Mouse (Mus musculus) midbrain, postnatal 0 days (tissue): ENCODE data around the gene Sdc4. TPM values are rescaled to one million over a fixed set of nuclear protein-coding genes. Genes with fewer than 3 reads are reported as not detected.
A peak's percentile ranks its signal among the peaks of the same experiment; 100 is the strongest.

Experiments
- ATAC-seq: fragments of 200-750 bp; cut with Nextera tagmentation; 2 replicates; pipeline ENCODE4 v1.8.0; 2017; ENCODE audit warnings: moderate number of reproducible peaks, mild to moderate bottlenecking, moderate TSS enrichment, moderate library complexity; ENCODE audit not compliant: low FRiP score
- DNase-seq: peaks from one replicate; pipeline ENCODE4 v3.0.0-alpha.2; 2015; ENCODE audit warnings: low spot score
- H3K27ac ChIP-seq: fragments of 300-500 bp; sonication (generic); 2 replicates; pipeline ENCODE4 v1.5.1; 2014; ENCODE audit warnings: low read depth, mild to moderate bottlenecking, low read length, mixed read lengths
- H3K27me3 ChIP-seq: fragments of 300-500 bp; sonication (generic); 2 replicates; pipeline ENCODE4 v1.6.1; 2014; ENCODE audit warnings: low read length, control low read depth, mixed read lengths; ENCODE audit not compliant: insufficient read depth
- H3K36me3 ChIP-seq: fragments of 300-500 bp; sonication (generic); 2 replicates; pipeline ENCODE4 v1.6.1; 2014; ENCODE audit warnings: low read length, control low read depth, mixed read lengths; ENCODE audit not compliant: insufficient read depth
- H3K4me1 ChIP-seq: fragments of 300-500 bp; sonication (generic); 2 replicates; pipeline ENCODE4 v1.6.1; 2014; ENCODE audit warnings: mild to moderate bottlenecking, control low read depth, antibody characterized with exemption, low read length, mixed read lengths; ENCODE audit not compliant: insufficient read depth
- H3K4me2 ChIP-seq: fragments of 300-500 bp; sonication (generic); 2 replicates; pipeline ENCODE4 v1.6.1; 2014; ENCODE audit warnings: low read depth, mild to moderate bottlenecking, low read length, mixed read lengths; ENCODE audit not compliant: poor library complexity, severe bottlenecking
- H3K4me3 ChIP-seq: fragments of 300-500 bp; sonication (generic); 2 replicates; pipeline ENCODE4 v1.5.1; 2014; ENCODE audit warnings: low read depth, mild to moderate bottlenecking, low read length, moderate library complexity
- H3K9ac ChIP-seq: fragments of 300-500 bp; sonication (generic); replicated peaks from 2 replicates; pipeline ENCODE4 v1.6.1; 2014; ENCODE audit warnings: mild to moderate bottlenecking, low read length, moderate library complexity, mixed read lengths; ENCODE audit not compliant: poor library complexity, severe bottlenecking
- H3K9me3 ChIP-seq: fragments of 300-500 bp; sonication (generic); 2 replicates; pipeline ENCODE4 v1.6.1; 2016; ENCODE audit warnings: low read length, control low read depth
- CTCF ChIP-seq: IDR thresholded peaks from 2 replicates; pipeline ENCODE4 v1.5.1; 2016; ENCODE audit warnings: antibody characterized with exemption, mild to moderate bottlenecking
- WGBS: fragments of 180-500 bp; shearing (Covaris S2); extraction: QIAGEN DNeasy Blood & Tissue Kit; methylation state at CpG from one replicate; pipeline ENCODE4 v1.1.7; 2014; 5-methylcytosine and 5-hydroxymethylcytosine counted together
- polyA plus RNA-seq: library from polyadenylated mRNA; unstranded; fragments of >200 nt; fragmentation: Nextera tagmentation; extraction: Ambion mirVana; gene quantifications from 2 replicates; pipeline ENCODE4 v1.2.1, GENCODE M21; 2015
- total RNA-seq: library from RNA; depleted of rRNA; stranded (reverse); fragments of >200 nt; gene quantifications from 2 replicates; pipeline ENCODE4 v1.2.3, GENCODE M21; 2014

The Sdc4 gene
- total and polyA plus RNA-seq, 2 experiments from 2014 or later, result 19.3 to 20.3 TPM

DNA sequence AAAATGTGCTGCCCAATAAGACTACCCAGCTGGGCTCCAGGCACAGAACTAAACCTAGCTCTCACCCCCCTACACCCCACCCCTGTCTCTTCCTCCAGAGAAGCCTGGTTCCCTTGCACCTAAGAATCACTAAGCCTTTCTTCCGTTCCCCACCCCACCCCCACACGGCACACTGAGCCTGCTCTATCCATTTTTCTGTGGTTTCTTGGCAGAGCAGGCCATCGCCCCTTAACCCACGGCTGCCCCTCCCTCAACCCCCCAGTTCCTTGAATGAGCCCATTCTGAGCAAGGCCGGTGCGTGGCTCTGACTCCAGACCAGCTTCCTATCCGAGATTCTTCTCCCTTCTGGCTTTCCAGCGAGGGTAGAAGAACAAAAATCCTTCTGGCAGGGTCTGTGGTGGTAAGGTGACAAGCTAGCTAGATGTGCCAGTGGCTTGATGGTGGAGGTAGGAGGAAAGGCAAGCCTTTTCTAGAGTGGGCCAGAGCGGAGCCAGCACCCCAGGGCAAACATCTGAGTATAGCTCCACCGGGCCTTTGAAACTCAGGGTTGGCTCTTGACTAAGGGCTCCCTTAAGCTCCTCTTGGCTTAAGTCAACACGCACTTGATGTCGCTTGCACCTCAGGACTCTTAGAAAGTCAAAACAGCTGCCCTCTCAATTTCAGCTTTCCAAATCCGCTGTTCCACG is 40.1 kb downstream of the Sdc4 start:
- no peak for TF ChIP-seq CTCF
- WGBS, result 10% methylated on average over 14 of the region's 14 CpGs
- Histone ChIP-seq H3K4me2 (no peak overlapping the region), H3K27ac (no peak overlapping the region), H3K36me3 (no peaks in the 10 kb centered on the region), H3K27me3 (peaks cover 86% of the 10 kb centered on the region), H3K9ac (no peak overlapping the region), H3K4me1 (no peaks in the 10 kb centered on the region; the same call in 1 of the 2 replicates), H3K9me3 (no peaks in the 10 kb centered on the region), H3K4me3 (no peak overlapping the region)
- no peak for ATAC-seq
- no peak for DNase-seq

DNA sequence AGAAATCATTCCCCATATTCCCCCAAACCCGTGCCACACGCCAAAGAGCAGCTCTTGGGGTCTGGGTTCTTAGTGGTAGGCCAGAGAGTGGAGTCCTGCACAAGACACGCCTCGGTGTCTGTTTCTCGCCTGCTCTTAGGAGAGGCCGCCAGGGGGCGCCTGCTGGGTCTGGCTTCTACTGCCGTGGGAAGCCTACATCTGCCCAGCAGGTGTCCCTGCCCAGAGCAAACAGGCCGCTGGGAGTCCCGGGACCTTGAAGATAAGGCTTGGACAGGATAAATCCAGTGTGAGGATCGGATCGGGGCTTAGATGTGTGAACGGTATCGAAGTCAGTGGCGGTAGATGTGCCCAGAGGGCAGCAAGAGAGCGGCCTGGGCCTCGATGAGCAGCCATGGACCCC is 40.8 kb downstream of the Sdc4 start, which contains the start of gene Rbpjl:
TSS of gene Rbpjl (plus strand) at position 236 of the 400 bp plus-strand sequence.
- no peak within 1 kb of the TSS for H3K4me2 ChIP-seq

DNA sequence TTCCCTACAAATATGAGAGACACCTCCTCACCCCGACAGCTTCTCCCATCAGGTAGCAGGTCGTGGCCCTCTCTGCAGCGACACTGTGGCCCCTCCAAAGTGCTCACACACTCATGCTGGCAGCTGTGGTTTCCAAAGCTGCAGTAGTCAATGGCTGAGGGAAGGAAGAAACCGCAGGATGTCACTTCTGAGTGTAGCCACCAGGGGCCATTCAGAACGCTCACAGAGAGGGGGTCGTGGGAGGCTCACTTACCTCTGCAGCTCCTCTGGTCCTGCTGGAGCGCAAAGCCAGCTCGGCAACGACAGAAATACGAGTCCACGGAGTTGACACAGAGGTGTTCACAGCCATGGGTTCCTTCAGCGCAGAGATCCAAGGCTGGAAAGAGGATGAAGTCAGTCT is 46.8 kb downstream of the Sdc4 start:
- no peak for DNase-seq
- H3K27ac ChIP-seq, result no peak overlapping the region
- WGBS, result 78% methylated on average over 12 of the region's 12 CpGs
- H3K4me2 ChIP-seq, result no peak overlapping the region
- H3K4me1 ChIP-seq, result no peaks in the 10 kb centered on the region
- TF ChIP-seq CTCF, result no peak
- H3K27me3 ChIP-seq, result peaks cover 35% of the 10 kb centered on the region
- H3K36me3 ChIP-seq, result no peaks in the 10 kb centered on the region
- no peak overlapping the region for H3K9ac ChIP-seq
- ATAC-seq, result no peak
- peaks cover 5% of the 10 kb centered on the region; the same call in 1 of the 2 replicates for H3K9me3 ChIP-seq
- H3K4me3 ChIP-seq, result no peak overlapping the region

More for the DNA sequence above, 40.8 kb downstream of the Sdc4 start, which contains the start of gene Rbpjl:
- WGBS, result 5% methylated on average over 16 of the region's 17 CpGs
- TF ChIP-seq CTCF, result peak; percentile 83
- DNase-seq (peak; percentile 77), ATAC-seq (no peak)
- Histone ChIP-seq H3K4me1 (no peaks in the 10 kb centered on the region; the same call in 1 of the 2 replicates), H3K27ac (no peak within 1 kb of the TSS), H3K36me3 (no peaks in the 10 kb centered on the region), H3K9ac (no peak within 1 kb of the TSS), H3K9me3 (no peaks in the 10 kb centered on the region), H3K27me3 (peaks cover 80% of the 10 kb centered on the region), H3K4me3 (no peak within 1 kb of the TSS)

DNA sequence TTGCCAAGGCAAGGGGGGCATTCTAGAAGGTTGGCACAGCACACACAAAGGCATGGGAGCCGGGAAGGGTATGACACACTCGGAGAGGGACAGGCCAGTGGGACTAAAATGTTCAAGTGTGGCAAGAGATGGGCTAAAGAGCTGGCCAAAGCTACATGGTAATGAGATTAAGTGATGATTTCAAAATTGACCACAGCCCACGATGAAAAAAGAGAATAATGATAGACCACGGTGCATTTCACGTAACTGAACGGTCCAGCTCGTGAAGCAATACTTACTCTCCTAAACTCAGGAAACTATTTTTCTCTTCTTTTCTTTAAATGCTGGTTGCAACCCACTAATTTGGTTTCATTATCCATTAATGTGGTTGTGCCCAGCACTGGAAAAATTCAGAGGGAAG is 47.6 kb downstream of the Sdc4 start:
- no peak for TF ChIP-seq CTCF
- Histone ChIP-seq H3K4me2 (no peak overlapping the region), H3K36me3 (no peaks in the 10 kb centered on the region), H3K9me3 (peaks cover 5% of the 10 kb centered on the region; the same call in 1 of the 2 replicates), H3K27ac (no peak overlapping the region), H3K4me3 (no peak overlapping the region), H3K27me3 (peaks cover 27% of the 10 kb centered on the region), H3K9ac (no peak overlapping the region), H3K4me1 (no peaks in the 10 kb centered on the region)
- 93% methylated on average over 7 of the region's 7 CpGs for WGBS
- no peak for DNase-seq
- no peak for ATAC-seq

DNA sequence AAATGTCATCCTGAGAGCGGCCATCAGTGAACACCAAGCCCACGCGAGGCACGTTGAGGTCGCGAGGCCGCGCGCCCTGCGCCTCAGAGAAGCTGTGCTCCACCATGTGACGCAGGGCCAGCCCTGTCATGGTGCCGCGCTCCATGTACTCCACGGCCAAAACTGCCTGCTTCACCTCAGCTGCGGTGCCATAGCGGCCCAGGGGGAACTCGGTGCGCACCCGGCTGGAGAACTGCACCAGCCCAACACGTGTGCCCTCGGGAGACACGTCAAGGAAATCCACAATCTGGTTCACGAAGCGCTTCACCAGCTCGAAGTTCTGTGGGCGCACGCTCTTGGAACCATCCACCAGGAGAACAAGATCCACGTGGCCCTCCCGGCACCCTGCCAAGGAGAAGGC is 50.6 kb downstream of the Sdc4 start:
- Histone ChIP-seq H3K4me1 (0 out of 2 replicates have a peak, but pooled peaks cover 3% of the 10 kb centered on the region), H3K27me3 (0 out of 2 replicates have a peak, but pooled peaks cover 5% of the 10 kb centered on the region), H3K36me3 (no peaks in the 10 kb centered on the region), H3K27ac (no peak overlapping the region), H3K9me3 (peaks cover 5% of the 10 kb centered on the region; the same call in 1 of the 2 replicates), H3K4me3 (no peak overlapping the region), H3K9ac (no peak overlapping the region), H3K4me2 (no peak overlapping the region)
- no peak for ATAC-seq
- 78% methylated on average over 29 of the region's 29 CpGs for WGBS
- no peak for TF ChIP-seq CTCF
- no peak for DNase-seq

- Histone ChIP-seq H3K9me3 (no peaks in the 10 kb centered on the region), H3K4me2 (peak overlapping the region; percentile 66), H3K4me3 (peak overlapping the region; percentile 45), H3K36me3 (no peaks in the 10 kb centered on the region), H3K9ac (peak overlapping the region; percentile 54), H3K27ac (peak overlapping the region; percentile 38; the same call in 1 of the 2 replicates), H3K4me1 (0 out of 2 replicates have a peak, but pooled peaks cover 3% of the 10 kb centered on the region), H3K27me3 (0 out of 2 replicates have a peak, but pooled peaks cover 5% of the 10 kb centered on the region)
- DNase-seq (peak; percentile 86), ATAC-seq (peak; percentile 81)
- WGBS, result 0% methylated on average over 30 of the region's 30 CpGs
- peak; percentile 86 for TF ChIP-seq CTCF
Measured at GRCm38 (mm10) chr2:164389499-164389898, 54.2 kb downstream of the Sdc4 start.
